Mouse (Mus musculus) left cerebral cortex, adult 11 months (tissue): Measurements from ENCODE around the gene Fkbp10.
A peak's percentile ranks its signal among the peaks of the same experiment; 100 is the strongest.

Experiments used
- DNase-seq: peaks from one replicate; pipeline ENCODE4 v3.0.0; 2022; ENCODE audit warnings: low spot score

Gene Fkbp10

GRCm38 (mm10) chr11:100411736-100412135 lies 3.8 kb upstream of the Fkbp10 start:
- no peak for DNase-seq

GRCm38 (mm10) chr11:100413541-100413940 lies 2.0 kb upstream of the Fkbp10 start:
- no peak for DNase-seq

GRCm38 (mm10) chr11:100414021-100414913 lies 1.2 kb upstream of the Fkbp10 start, which contains the start of gene P3h4:
TSS of gene P3h4 (minus strand) at chr11:100414836.
- DNase-seq = peak; percentile 65

- no peak for DNase-seq
These were observed 6.0 kb downstream of the Fkbp10 start for GRCm38 (mm10) chr11:100421537-100421936.

GRCm38 (mm10) chr11:100423836-100424235 lies 8.3 kb downstream of the Fkbp10 start:
- no peak for DNase-seq

GRCm38 (mm10) chr11:100425851-100426250 lies 10.4 kb downstream of the Fkbp10 start:
- DNase-seq = peak; percentile 61

GRCm38 (mm10) chr11:100426820-100427219 lies 11.3 kb downstream of the Fkbp10 start:
- DNase-seq = no peak

GRCm38 (mm10) chr11:100428612-100429199 lies 13.2 kb downstream of the Fkbp10 start:
- no peak for DNase-seq

GRCm38 (mm10) chr11:100430052-100430451 lies 14.6 kb downstream of the Fkbp10 start:
- no peak for DNase-seq

GRCm38 (mm10) chr11:100432002-100432401 lies 16.5 kb downstream of the Fkbp10 start:
- DNase-seq = no peak

- DNase-seq = no peak
These were observed 20.3 kb downstream of the Fkbp10 start for GRCm38 (mm10) chr11:100435678-100436246.

- no peak for DNase-seq
These were observed 22.4 kb downstream of the Fkbp10 start for GRCm38 (mm10) chr11:100437901-100438300.

- peak; percentile 61 for DNase-seq
These were observed 25.4 kb downstream of the Fkbp10 start for GRCm38 (mm10) chr11:100440691-100441522.

- no peak for DNase-seq
These were observed 26.3 kb downstream of the Fkbp10 start, which contains the start of the genes Nt5c3b and Klhl10 for GRCm38 (mm10) chr11:100441797-100442196. TSS of gene Nt5c3b (minus strand) at chr11:100441808. TSS of gene Klhl10 (plus strand) at chr11:100441917.

GRCm38 (mm10) chr11:100442625-100443024 lies 27.1 kb downstream of the Fkbp10 start:
- DNase-seq = no peak

- DNase-seq = no peak
These were observed 41.8 kb downstream of the Fkbp10 start for GRCm38 (mm10) chr11:100457247-100457646.

GRCm38 (mm10) chr11:100457711-100458110 lies 42.2 kb downstream of the Fkbp10 start:
- no peak for DNase-seq

- no peak for DNase-seq
These were observed 47.2 kb downstream of the Fkbp10 start for GRCm38 (mm10) chr11:100462699-100463098.

- no peak for DNase-seq
These were observed 49.8 kb downstream of the Fkbp10 start for GRCm38 (mm10) chr11:100465229-100465792.

- no peak for DNase-seq
These were observed 50.3 kb downstream of the Fkbp10 start for GRCm38 (mm10) chr11:100465833-100466232.
